Mouse (Mus musculus) urinary bladder, postnatal 4 days (tissue): Measurements from ENCODE around the gene Tgif2.
"Not testable (repeated sequence)": the region's sequence is repeated elsewhere in the genome, so short reads cannot be mapped to it uniquely, and the experiment has no call there.

Source experiments
- DNase-seq, 2 experiments: peaks; one replicate each; pipeline ENCODE4 v3.0.0; 2021 to 2022; ENCODE audit warnings: low spot score in 2 of 2

Tgif2 gene

DNA sequence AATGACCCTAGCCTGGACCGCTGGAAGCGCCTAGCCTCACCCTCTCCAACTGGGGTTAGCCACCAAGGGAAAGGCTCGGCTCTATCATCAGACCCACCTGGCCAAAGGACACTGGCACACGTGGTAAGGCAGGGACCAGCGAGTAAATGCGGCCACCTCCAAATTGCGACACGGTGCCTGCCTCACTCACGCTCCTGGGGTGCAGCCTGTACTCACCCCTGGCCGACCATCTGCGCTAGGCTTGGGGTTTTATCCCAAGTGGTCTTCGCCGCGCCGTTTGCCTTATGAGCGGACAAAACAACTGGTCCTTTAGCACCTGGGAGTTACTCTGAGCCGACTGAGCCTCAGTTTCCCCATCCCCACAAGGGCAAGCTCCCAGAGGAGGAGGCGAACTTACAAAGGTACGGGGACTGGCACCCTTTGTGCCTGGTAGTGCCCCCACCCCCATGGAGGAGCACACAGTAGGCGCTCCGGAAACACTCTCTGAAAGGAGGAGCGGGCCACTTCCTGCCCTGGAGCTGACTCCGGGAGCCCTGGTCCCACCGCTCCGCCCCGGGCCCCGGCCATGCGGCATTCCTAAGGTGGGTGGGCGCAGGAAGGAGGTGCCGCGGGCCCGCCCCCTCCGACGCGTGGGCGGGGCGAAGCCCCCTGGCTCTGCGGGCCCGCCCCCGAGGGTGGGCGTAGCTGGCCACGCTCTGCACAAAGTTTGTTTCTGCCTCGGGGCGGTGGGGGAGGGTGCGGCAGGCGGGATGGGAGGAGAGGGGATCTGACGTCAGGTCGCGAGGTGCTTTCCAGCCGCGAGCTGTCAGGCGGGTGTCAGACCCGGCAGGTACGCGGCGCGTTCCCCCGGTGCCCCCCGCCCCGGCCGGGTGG lies at the start of gene Tgif2:
Gene Tgif2 (plus strand): TSS at position 689 of the 873 bp plus-strand sequence.
- DNase-seq = peak; percentile 89 to 90

- DNase-seq = no peak
These were observed 41.3 kb upstream of the Tgif2 start for GRCm38 (mm10) chr2:156798516-156798915.

GRCm38 (mm10) chr2:156801045-156801444 lies 38.8 kb upstream of the Tgif2 start:
- DNase-seq = no peak

- not testable (repeated sequence) for DNase-seq
These were observed 37.7 kb upstream of the Tgif2 start for GRCm38 (mm10) chr2:156802116-156802515.

DNA sequence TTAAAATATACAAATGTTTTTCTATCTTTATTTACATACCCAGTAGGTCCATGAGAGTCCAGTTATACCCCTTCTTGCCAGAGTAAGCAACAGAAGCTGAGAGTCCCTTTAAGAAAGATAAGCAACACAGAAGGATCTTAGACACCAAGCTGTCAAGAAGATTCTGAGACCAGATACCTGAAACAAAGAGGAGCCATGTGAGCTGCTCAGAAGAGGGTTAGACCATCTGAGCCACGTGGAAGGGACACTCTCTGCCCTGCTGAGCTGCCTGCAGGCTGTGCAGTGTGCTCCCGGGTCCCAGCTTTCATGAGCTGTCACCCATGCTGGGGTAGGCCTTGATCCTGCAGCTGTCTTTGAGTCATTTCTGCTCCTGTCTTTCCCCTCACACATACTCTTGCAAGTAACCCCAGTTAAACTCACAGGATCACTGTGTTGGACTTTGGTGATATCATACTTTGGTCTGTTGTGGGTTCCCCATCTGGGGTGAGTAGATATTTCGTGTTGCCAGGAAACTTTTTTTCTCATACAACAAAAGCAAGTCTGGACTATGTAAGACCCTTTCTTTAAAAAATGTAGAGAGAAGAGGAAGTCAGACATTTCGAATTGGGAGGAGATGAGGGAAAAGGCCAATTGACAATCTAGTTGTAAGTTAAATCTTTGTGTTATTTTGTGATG lies 36.0 kb upstream of the Tgif2 start:
- DNase-seq = no peak

DNA sequence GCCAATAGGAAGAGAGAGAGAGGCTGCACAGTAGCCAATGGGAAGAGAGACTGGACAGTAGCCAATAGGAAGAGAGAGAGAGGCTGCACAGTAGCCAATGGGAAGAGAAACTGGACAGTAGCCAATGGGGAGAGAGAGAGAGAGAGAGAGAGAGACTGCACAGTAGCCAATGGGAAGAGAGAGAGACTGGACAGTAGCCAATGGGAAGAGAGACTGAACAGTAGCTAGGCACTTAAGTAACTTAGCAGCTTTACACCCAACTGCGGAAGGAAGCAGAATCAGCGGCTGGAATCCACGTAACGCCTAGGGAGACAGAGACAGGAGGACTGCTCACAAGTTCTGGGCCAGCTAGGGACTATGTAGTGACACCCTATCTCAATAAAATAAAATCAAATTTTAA lies 35.2 kb upstream of the Tgif2 start:
- no peak for DNase-seq

DNA sequence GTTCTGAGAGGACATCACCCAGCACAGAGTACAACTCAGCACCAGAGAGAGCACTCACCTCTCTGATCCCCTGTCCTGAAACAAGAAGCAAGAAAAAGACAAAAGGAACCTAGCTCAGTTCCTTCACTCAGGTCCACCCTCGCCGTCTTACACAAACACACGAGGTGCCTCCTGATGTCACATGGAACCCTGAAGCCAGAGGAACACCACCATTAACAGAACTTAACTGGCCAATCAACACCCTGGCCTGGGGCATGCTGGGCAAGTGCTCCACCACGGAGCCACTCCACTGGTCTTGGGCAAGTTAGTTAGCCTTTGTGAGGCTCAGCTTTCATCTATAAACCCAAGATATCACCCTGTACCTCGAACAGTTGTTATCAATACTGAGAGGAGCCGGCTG lies 32.9 kb upstream of the Tgif2 start:
- DNase-seq = no peak

- peak; percentile 36 to 74 for DNase-seq
These were observed 30.2 kb upstream of the Tgif2 start for GRCm38 (mm10) chr2:156809579-156809978.

GRCm38 (mm10) chr2:156810716-156811115 lies 29.1 kb upstream of the Tgif2 start:
- no peak for DNase-seq

DNA sequence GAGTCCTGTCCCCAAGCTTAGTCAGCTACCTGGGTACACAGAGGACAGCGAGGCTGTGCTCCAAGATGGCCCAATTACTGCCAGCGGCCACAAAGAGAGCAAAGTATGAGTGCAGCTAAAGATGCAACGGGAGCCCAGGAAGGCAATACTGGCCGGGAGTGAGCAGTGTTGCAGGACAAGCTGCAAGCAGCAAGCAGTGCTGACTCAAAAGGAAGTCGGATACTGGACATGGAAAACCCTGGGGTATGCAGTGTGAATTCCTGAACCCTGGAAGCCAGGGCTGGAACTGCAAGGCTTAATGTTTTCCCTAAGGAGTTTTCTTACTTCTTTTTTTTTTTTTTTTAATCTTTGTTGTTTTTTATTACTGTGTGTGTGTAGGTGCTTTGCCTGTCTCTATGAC lies 28.3 kb upstream of the Tgif2 start:
- DNase-seq = no peak

DNA sequence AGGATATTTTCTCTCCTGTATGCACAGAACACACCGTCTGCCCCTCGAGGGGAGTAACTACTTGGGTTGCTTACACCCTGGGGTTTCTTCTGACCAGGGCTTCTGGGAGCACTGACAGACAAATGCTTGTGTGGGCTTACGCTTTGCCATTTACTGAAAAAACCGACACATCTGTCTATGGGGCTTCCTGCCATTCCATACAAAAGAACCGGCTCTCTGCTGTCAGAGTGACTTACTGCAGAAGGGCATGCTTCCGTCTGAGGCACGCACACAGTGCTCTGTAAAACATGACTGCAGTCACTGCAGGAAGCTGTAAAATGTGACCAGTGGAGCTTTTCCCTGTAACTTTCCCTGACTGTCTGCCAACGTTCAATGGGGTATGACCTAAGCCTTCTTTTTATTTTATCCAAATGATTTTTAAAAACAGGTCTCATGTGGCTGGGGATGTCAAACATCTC lies 25.4 kb upstream of the Tgif2 start:
- DNase-seq = no peak

DNA sequence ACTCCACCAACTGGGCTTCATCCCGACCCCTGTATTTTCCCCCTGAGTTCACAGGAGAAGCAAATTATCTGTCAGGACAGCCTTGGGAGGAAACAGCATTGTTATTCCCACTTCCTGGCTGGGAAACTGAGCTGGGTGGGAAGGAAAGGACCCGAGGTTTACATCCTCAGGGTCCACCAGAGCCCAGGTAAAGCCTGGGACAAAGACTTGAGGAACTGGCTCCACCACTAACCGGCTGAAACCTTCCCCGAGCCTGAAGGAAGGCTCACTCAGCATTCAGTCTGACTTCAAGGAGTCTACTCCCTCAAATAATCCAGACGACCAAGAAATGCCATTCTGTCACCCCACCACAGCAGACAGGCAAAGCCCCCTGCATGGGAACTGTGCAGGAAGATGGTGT lies 24.9 kb upstream of the Tgif2 start:
- no peak for DNase-seq

GRCm38 (mm10) chr2:156815412-156815811 lies 24.4 kb upstream of the Tgif2 start:
- DNase-seq = no peak

DNA sequence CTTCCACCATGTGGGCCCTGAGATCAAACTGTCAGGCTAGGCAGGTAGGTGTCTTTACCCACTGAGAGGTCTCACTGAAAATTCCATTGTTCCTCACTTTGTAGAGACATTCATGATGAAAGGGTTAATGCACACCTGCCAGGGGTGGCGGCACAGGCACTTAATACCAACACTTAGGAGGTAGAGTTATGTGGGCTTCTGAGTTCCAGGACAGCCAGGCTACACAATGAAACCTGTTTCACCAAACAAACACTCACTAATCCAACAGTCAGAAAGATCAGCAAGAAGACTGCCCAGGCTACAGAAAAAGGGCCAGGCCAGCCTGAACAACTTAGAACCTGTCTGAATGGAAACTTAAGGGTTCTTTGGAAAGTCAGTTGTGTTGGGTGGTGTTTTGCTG lies 23.7 kb upstream of the Tgif2 start:
- no peak for DNase-seq

DNA sequence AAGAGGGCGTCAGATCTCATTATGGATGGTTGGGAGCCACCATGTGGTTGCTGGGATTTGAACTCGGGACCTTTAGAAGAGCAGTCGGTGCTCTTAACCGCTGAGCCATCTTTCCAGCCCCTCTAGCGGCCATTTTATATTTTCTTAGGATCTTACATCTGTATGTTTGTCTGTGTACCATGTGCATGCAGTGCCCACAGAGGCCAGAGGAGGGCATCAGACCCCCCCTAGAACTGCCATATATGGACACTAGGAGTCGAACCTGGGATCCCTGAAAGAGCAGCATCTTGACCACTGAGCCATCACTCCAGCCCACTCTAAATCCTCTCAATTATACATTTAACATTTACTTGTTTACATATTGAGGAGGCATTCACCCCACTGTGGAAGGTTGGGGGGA lies 14.7 kb upstream of the Tgif2 start:
- not testable (repeated sequence) for DNase-seq

DNA sequence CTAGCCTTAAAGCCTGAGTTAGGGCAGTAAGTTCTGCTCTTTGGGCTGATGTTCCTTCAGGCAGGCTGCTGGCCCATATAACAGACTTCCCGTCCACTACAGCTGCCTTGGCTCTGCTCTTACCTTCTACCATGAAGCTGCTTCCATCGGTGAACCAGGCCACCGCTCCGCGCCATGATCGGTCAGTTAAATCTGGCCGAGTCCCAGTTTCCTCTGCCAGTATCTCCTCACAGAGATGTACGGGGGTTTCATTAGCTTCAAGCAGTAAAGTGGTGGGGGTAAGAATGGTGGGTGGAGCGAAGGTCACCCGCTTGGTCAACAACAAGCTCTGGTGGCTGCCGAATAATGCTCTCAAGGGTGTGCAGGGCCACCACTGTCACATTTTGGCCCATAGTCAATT lies 5.5 kb upstream of the Tgif2 start:
- no peak for DNase-seq

GRCm38 (mm10) chr2:156838839-156839238 lies 968 bp upstream of the Tgif2 start:
- no peak for DNase-seq

DNA sequence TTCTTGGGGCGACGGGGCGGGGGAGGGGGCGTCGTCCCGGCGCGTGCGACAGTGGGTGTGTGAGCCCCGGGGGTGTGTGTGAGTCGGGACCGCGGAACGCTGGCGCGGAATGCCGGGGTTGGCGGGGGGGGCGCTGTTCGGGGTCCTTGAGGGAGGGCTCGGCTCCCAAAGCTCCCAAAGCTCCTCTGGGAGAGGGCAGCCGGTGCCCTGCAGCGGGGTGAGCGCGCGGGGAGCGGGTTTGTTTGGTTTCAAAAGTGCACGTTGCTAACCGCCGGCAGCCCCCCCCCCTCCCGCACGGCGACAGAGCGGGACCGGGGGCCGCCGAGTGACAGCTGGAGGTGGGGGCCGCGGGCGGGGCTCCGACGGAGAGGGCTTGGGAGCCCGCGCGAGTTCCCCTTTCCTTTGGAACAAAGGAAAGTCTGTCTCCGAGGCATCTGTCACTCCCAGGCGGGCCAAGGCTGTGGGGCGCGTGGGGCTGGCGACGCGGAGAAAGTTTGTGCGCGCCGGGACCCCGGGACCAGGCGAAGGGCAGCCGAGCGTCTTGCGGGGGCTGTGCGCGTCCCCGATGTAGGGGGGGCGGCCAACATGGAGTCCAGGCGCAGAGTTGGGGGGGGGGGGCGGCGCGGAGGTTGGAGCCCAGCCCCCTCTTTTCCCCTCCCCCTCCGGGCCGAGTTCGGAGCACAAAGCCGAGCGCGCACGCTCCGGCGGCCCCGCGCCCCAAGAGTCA lies 657 bp downstream of the Tgif2 start:
- DNase-seq = no peak

- DNase-seq = peak; percentile 67 to 72
These were observed 1.4 kb downstream of the Tgif2 start for GRCm38 (mm10) chr2:156841028-156841840.

DNA sequence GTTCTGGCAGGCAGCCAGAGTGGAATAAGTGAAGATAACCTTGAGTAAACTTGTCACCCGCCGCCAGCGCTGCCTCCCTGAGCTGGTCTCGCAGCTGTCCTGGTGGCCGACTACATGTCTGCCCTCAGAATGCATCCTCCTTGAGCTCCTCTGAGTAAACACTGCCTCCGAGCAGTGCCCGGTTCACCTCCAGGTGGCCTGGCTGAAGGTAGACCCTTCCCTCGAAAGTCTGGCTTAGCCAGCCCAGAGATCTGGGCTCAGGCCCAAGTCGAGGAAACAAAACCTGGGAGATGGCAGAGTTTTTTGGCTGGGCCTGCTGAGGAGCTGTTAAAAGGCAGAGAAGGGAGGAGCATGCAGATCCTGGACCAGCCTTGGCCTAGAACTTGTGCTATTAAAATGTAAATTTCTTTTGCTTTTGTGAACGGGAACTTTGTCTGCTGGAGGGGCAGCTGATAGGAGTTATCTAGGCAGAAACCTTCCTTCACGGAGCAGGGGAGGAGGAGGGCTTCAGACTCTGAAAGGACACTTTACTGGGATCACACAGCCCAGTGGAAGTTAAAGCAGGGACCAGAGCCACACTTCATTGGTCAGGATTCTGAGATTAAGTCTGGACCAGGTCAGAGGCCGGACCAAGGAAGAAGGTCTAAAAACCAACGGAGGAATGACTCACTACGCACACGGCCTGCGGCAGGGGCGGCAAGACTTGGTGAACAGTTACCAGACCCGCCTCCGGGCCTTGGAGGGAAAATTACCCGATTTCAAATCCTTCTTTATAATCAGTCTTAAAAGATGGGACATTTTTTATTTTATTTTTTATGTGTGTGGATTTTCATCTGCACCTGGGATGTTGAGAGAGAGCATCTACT lies 2.3 kb downstream of the Tgif2 start:
- peak in 1 of 2 experiments; percentile 40 for DNase-seq

DNA sequence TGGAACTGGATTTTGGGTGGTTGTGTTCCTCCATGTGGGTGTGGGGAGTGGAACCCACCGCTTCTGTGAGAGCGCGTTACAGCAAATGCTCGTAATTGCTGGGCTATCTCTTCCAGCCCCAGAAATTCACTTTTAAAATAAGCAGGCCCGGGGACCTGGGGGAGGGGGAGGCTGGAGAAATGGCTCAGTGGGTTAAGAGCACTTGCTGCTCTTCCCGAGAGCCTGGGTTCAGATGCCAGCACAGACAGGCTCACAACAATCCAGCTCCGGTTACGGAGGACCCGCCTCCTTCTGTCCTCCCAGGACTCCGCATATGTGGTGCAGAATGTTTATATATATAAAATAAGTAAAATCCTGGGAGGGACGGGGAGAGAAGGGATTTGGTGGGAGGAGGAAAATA lies 2.9 kb downstream of the Tgif2 start:
- no peak for DNase-seq
